Comparison of ENCODE assay signal across 15 mouse cellular contexts in the genomic region with DNA sequence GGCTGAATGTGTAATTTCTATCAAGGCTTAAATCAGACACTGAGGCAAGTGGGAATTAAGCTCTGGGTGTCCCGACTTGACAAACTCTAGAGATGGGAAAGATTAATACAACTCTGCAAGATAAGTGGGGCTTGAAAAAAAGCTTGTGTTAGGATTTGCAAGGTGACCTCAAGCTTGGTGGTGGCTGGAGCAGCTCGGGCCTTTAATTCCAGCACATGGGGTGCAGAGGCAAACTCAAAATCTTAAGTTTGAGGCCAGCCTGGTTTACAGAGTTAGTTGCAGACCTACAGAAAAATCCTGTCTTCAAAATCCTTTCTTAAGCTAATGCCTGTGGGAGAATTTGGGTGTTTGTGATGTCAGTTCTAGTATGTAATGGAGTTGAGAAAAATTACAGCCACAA. TPM values are rescaled to one million over a fixed set of nuclear protein-coding genes. Genes with fewer than 3 reads are reported as not detected.
"Had no signal": no experiment of that assay in that cellular context is flagged by ENCODE, and none has a peak within 500 bp of the region (broad histone marks: within the 10 kb centered on the region; RNA-seq: fewer than 3 reads in every experiment).

No protein-coding gene starts in this region.

- H3K4me3 ChIP-seq: limb, embryonic 15.5 days; neural tube, embryonic 13.5 days had no signal

- ATAC-seq: midbrain, embryonic 16.5 days had no signal

- H3K4me2 ChIP-seq: limb, embryonic 15.5 days; midbrain, embryonic 11.5 days; neural tube, embryonic 13.5 days had no signal

- H3K9me3 ChIP-seq: limb, embryonic 15.5 days; neural tube, embryonic 13.5 days had no signal

- H3K27me3 ChIP-seq: limb, embryonic 15.5 days; megakaryocyte, embryonic 14.5 days; neural tube, embryonic 13.5 days had no signal

- DNase-seq: kidney, adult 18-20 months; kidney, postnatal 14 days; lung, embryonic 14.5 days; lung, postnatal 10 days; retina, postnatal 1 day; right cerebral cortex, postnatal 14 days; thymus, postnatal 36 days had no signal

- H3K9ac ChIP-seq: limb, embryonic 15.5 days; lung, embryonic 14.5 days; neural tube, embryonic 13.5 days had no signal

- H3K27ac ChIP-seq: limb, embryonic 15.5 days; macrophage; neural tube, embryonic 13.5 days had no signal

RNA-seq across cellular contexts. Expression of a gene that starts 55.7 kb away (rescaled TPM):
- polyA plus RNA-seq: limb, embryonic 11.5 days; macrophage; neural tube, embryonic 13.5 days; thymus, postnatal 0 days had no signal
